Mouse (Mus musculus): ENCODE data around the gene Gm18596.
"Not testable (repeated sequence)": the region's sequence is repeated elsewhere in the genome, so short reads cannot be mapped to it uniquely, and the experiment has no call there.

The Gm18596 gene

GRCm38 (mm10) chr10:77711157-77711556, 31.3 kb downstream of the Gm18596 start, which contains the start of gene Gm10024:
Gene Gm10024, plus strand, starts transcription at chr10:77711457.
- not testable (repeated sequence) for DNase-seq (ENCODE audit: low spot score in 2 of 2)

GRCm38 (mm10) chr10:77709831-77710230, 32.6 kb downstream of the Gm18596 start:
- DNase-seq (ENCODE audit: low spot score in 2 of 2), result no peak

GRCm38 (mm10) chr10:77706326-77706725, 36.1 kb downstream of the Gm18596 start, which contains the start of gene Gm10272:
Gene Gm10272, plus strand, starts transcription at chr10:77706626.
- no peak for DNase-seq (ENCODE audit: low spot score in 2 of 2)

- DNase-seq (ENCODE audit: low spot score in 2 of 2), result no peak
These were observed 45.3 kb downstream of the Gm18596 start, which contains the start of gene Gm9508 for GRCm38 (mm10) chr10:77697133-77697532. Gene Gm9508, minus strand, starts transcription at chr10:77697233.

Measured in right cerebral cortex, postnatal 36 days (tissue).